Mouse (Mus musculus): ENCODE measurements around the gene Npc2. TPM values are rescaled to one million over a fixed set of nuclear protein-coding genes. Genes with fewer than 3 reads are reported as not detected.
A peak's percentile ranks its signal among the peaks of the same experiment; 100 is the strongest.

Gene Npc2
- 169 and 179 TPM in 2 replicates for polyA plus RNA-seq (2012; rRNA removed)

DNA sequence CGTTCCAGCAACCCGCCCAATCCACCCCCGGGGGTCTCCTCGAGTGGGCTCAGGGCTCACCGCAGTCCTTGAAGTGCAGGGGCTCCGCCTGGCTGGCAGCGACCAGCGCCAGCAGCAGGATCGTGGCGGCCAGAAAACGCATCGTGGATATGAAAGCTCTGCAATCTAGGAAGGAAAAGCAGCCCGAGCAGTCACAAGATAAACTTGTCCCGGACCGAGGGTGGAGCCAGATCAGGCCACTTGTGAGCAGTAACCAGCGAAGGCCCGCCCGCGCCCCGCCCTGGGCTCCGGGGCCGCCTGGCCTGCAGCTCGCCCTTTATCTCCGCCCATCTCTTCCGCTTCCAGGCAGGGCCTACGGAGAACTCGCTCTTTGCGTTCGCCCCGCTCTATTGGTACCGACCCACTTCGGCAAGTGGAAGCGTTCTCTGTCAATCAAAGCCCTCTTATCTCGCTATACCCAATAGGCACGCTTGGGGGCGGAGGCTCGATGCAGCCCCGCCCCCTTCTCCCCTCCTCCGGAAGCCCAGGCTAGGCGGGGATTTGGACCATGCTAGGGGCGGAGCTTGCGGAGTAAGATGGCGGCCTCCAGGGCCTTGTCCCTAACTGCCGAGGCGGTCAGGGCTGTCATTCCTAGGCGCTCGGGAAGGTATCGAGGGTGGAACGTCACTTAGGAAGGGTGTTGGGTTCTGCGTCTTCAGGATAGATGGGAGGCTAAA lies at the start of gene Npc2, which contains the start of gene Isca2:
Npc2 (minus strand) TSS at position 427 of the 716 bp plus-strand sequence.
Isca2 (plus strand) TSS at position 526 of the 716 bp plus-strand sequence.
- TF ChIP-seq CTCF (conservative IDR thresholded peaks at IDR 0.05; ENCODE audit: insufficient read depth, insufficient read length, low read depth, low read length) (no peak), POLR2A (IDR thresholded peaks at IDR 0.05; ENCODE audit: low read depth, low read length) (peak; percentile 84)
- Histone ChIP-seq H3K4me1 (ENCODE audit: control insufficient read depth, insufficient read depth, low read length) (peaks cover 8% of the 10 kb centered on the region; the same call in 1 of the 2 replicates), H3K27ac (ENCODE audit: insufficient read depth, low read depth, low read length) (peak within 1 kb of the TSS; percentile 71), H3K4me3 (ENCODE audit: insufficient read depth, low read depth, low read length) (peak within 1 kb of the TSS; percentile 70), H3K27me3 (replicated peaks; ENCODE audit: control insufficient read depth, insufficient read depth, low read length) (no peaks in the 10 kb centered on the region), H3K36me3 (ENCODE audit: control insufficient read depth, insufficient read depth, low read length) (no peaks in the 10 kb centered on the region)
- DNase-seq: peak; percentile 99
- under 1% methylated on average over 50 of the region's 50 CpGs for WGBS

- TF ChIP-seq POLR2A (IDR thresholded peaks at IDR 0.05; ENCODE audit: low read depth, low read length) (no peak), CTCF (conservative IDR thresholded peaks at IDR 0.05; ENCODE audit: insufficient read depth, insufficient read length, low read depth, low read length) (no peak)
- no peak overlapping the region for H3K4me3 ChIP-seq (ENCODE audit: insufficient read depth, low read depth, low read length)
- H3K27me3 ChIP-seq (replicated peaks; ENCODE audit: control insufficient read depth, insufficient read depth, low read length): no peaks in the 10 kb centered on the region
- WGBS: 90% methylated on average over 13 of the region's 13 CpGs
- no peaks in the 10 kb centered on the region for H3K36me3 ChIP-seq (ENCODE audit: control insufficient read depth, insufficient read depth, low read length)
- DNase-seq: no peak
- H3K27ac ChIP-seq (ENCODE audit: insufficient read depth, low read depth, low read length): no peak overlapping the region
- no peaks in the 10 kb centered on the region for H3K4me1 ChIP-seq (ENCODE audit: control insufficient read depth, insufficient read depth, low read length)
These were observed 46.5 kb upstream of the Npc2 start for GRCm38 (mm10) chr12:84819236-84820168.

- DNase-seq: no peak
- no peaks in the 10 kb centered on the region for H3K36me3 ChIP-seq (ENCODE audit: control insufficient read depth, insufficient read depth, low read length)
- H3K4me3 ChIP-seq (ENCODE audit: insufficient read depth, low read depth, low read length): no peak overlapping the region
- H3K27ac ChIP-seq (ENCODE audit: insufficient read depth, low read depth, low read length): no peak overlapping the region
- peak; percentile 20; the same call in 1 of the 2 replicates for TF ChIP-seq CTCF (conservative IDR thresholded peaks at IDR 0.05; ENCODE audit: insufficient read depth, insufficient read length, low read depth, low read length)
- no peak for TF ChIP-seq POLR2A (IDR thresholded peaks at IDR 0.05; ENCODE audit: low read depth, low read length)
- H3K4me1 ChIP-seq (ENCODE audit: control insufficient read depth, insufficient read depth, low read length): no peaks in the 10 kb centered on the region
- 64% methylated on average over 4 of the region's 4 CpGs for WGBS
- H3K27me3 ChIP-seq (replicated peaks; ENCODE audit: control insufficient read depth, insufficient read depth, low read length): no peaks in the 10 kb centered on the region
These were observed 45.5 kb upstream of the Npc2 start for GRCm38 (mm10) chr12:84818496-84818895.

DNA sequence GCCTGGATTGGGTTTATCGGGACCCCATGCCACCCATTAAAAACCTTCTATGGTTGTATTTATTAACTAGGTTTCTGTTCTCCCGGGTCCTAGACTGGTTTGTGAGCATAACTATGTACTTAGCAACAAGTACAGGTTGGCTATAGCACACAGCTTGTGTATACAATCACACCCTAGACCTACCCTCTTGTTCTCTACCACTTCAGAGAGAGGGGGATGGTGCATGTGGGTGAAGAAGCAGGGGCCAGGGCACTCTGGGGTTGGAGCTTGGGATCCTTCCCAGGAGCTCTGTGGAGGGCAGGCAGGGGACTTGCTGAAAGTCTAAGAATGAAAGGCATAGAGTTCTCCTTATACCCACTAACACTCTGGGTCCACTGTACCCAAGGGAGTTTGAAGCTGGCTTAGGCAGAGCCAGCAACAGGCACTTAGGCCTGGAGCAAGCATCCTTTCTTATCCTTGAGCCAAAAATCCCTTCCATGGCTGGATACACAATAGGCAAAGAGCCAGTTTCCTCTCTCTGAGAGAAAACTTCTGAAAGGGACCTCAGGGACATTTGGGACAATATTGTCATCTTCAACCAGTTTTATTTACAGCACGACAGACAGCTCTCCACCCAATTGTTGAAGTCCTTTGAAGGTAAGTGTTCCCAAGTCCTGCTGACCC lies 41.8 kb upstream of the Npc2 start:
- no peaks in the 10 kb centered on the region for H3K27me3 ChIP-seq (replicated peaks; ENCODE audit: control insufficient read depth, insufficient read depth, low read length)
- H3K36me3 ChIP-seq (ENCODE audit: control insufficient read depth, insufficient read depth, low read length): no peaks in the 10 kb centered on the region
- 73% methylated on average over 3 of the region's 3 CpGs for WGBS
- no peak overlapping the region for H3K4me3 ChIP-seq (ENCODE audit: insufficient read depth, low read depth, low read length)
- no peak for TF ChIP-seq POLR2A (IDR thresholded peaks at IDR 0.05; ENCODE audit: low read depth, low read length)
- TF ChIP-seq CTCF (conservative IDR thresholded peaks at IDR 0.05; ENCODE audit: insufficient read depth, insufficient read length, low read depth, low read length): no peak
- DNase-seq: no peak
- no peaks in the 10 kb centered on the region for H3K4me1 ChIP-seq (ENCODE audit: control insufficient read depth, insufficient read depth, low read length)
- H3K27ac ChIP-seq (ENCODE audit: insufficient read depth, low read depth, low read length): no peak overlapping the region

- no peak for DNase-seq
- WGBS: 61% methylated on average over 7 of the region's 7 CpGs
- H3K4me3 ChIP-seq (ENCODE audit: insufficient read depth, low read depth, low read length): no peak overlapping the region
These were observed 40.8 kb upstream of the Npc2 start for GRCm38 (mm10) chr12:84813773-84814172.

GRCm38 (mm10) chr12:84812004-84812403 lies 39.1 kb upstream of the Npc2 start:
- whole genome bisulfite sequencing: 47% methylated on average over 3 of the region's 3 CpGs
- Histone ChIP-seq H3K4me1 (ENCODE audit: control insufficient read depth, insufficient read depth, low read length) (no peaks in the 10 kb centered on the region), H3K4me3 (ENCODE audit: insufficient read depth, low read depth, low read length) (no peak overlapping the region), H3K27ac (ENCODE audit: insufficient read depth, low read depth, low read length) (no peak overlapping the region), H3K36me3 (ENCODE audit: control insufficient read depth, insufficient read depth, low read length) (no peaks in the 10 kb centered on the region), H3K27me3 (replicated peaks; ENCODE audit: control insufficient read depth, insufficient read depth, low read length) (no peaks in the 10 kb centered on the region)
- DNase-seq: peak; percentile 32
- no peak for TF ChIP-seq POLR2A (IDR thresholded peaks at IDR 0.05; ENCODE audit: low read depth, low read length)
- no peak for TF ChIP-seq CTCF (conservative IDR thresholded peaks at IDR 0.05; ENCODE audit: insufficient read depth, insufficient read length, low read depth, low read length)

More at GRCm38 (mm10) chr12:84813773-84814172, 40.8 kb upstream of the Npc2 start:
- Histone ChIP-seq H3K36me3 (ENCODE audit: control insufficient read depth, insufficient read depth, low read length) (no peaks in the 10 kb centered on the region), H3K27me3 (replicated peaks; ENCODE audit: control insufficient read depth, insufficient read depth, low read length) (no peaks in the 10 kb centered on the region), H3K27ac (ENCODE audit: insufficient read depth, low read depth, low read length) (no peak overlapping the region), H3K4me1 (ENCODE audit: control insufficient read depth, insufficient read depth, low read length) (no peaks in the 10 kb centered on the region)
- TF ChIP-seq CTCF (conservative IDR thresholded peaks at IDR 0.05; ENCODE audit: insufficient read depth, insufficient read length, low read depth, low read length) (no peak), POLR2A (IDR thresholded peaks at IDR 0.05; ENCODE audit: low read depth, low read length) (no peak)
